Mouse (Mus musculus) spleen, postnatal 10 days (tissue): ENCODE results near the gene Rbmx.
A peak's percentile ranks its signal among the peaks of the same experiment; 100 is the strongest.

ENCODE experiments used
- DNase-seq, 2 experiments: peaks; one replicate each; pipeline ENCODE4 v3.0.0; 2021 to 2022; ENCODE audit warnings: low spot score in 2 of 2

Gene Rbmx

DNA sequence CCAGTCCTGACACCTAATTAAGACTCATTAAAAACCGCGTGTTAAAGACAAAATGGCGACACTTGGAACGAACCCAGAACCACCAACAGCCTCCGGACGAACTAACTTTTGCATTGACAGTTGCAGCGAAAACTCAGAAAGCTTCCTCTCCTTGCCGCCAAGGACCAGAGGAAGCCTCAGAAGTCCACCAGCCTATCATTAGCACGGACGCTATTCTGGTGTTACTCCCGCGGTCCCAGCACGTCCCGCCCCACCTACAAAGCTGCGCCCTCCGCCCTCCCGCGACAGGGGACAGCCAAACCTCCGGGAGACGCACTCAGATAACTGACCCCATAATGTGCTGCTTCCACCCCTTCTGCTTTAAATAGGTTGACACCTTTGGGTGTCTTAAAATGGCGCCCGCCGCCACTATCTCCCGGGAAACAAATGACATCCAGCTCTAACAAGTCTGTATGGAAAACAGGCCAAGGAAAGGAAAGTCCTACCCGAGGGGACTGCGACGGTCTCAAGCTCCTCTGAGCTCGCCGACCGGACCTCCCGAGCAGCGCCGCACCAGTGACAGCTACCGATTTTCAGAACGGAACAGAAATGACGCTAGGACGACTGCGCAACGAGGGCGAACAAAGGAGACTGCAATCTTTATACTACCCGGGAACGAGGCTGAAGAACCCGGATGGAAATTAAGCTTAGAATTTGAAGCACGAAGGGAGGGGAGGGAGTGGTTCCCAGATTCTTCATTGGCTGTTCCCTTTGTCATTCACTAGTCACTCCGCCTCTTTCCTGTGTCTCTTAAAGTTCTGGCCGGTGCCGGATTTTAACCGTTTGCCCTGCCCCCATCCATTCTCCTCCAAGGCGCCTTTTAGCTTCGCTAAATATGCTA, at the start of gene Rbmx:
Gene Rbmx (minus strand): TSS at position 670 of the 880 bp plus-strand sequence.
- DNase-seq: peak; percentile 53 to 77

DNA sequence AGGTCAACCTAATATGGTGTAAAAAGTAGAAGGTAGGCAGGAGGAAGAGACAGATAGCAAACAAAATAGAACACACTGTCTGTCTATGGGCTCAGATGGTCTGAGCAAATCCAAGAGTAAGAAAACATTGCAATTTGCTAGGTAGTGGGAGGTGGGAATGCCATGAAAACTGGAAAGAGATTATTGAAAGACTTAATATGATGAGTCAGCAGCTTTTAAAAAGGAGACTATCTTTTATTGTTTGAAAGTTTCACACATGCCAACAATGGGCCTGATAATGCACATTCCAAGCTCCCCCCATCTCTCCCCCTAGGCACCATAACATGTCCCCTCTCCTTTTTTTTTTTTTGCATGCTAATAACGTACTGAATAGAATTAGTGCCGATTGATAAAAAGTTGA, 41.1 kb upstream of the Rbmx start:
- DNase-seq: no peak

DNA sequence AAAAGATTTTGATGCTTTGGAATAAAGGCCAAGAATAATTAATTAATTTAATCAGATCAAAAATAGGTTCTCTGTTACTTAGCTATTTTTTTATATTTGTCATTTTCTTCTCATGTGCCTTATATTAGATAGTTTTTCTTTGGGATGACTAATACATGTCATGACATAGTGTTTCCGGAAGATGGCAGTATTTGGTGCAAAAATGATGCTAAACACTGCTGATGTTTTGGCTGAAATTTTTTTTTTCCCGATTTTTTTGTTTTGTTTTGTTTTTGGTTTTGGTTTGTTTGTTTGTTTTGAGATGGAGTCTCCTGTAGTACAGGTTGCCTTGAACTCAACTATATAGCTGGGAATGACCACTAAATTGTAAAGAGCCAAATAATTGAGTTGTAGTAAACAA, 38.8 kb upstream of the Rbmx start:
- DNase-seq: no peak

DNA sequence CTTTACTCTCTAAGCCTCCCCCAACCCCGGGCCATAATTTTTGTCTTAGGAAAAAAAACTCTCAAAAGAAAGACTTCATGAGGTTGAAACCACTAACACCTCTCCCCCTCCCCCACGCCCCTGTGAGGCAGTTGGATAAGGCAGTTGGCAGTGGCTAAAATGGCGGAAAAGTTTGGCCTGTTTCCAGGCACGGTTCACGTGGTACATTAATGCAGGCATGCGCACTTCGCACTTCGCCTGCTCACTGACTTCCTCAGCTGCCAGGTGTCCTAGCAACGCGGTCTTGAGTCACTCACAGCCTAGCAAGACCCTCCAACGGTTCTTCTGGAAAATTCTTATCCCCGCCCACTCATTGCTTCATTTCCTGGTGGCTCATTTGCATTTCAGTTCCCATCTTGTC, 15.9 kb upstream of the Rbmx start, which contains the start of gene Gm364:
Gene Gm364 (plus strand): TSS at position 386 of the 400 bp plus-strand sequence.
- no peak for DNase-seq

DNA sequence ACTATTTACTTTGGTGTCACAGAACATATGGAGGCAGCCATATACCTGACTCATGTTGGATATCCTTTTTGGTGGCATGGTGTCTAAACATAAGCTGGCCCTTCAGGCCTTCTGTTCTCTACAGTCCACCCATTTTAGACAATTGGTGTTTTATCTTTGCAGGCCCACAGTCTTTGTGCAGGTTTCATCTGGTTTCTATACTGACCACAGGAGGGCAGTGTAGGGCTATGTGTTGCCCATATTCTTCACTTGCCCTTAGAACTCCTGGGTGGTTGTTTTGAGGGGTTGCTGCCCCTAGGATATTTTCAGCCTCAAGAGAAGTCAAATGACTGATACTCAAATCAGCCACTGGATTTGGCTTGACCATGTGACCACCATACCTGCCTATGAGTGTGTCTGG, 10.8 kb upstream of the Rbmx start:
- DNase-seq: no peak

DNA sequence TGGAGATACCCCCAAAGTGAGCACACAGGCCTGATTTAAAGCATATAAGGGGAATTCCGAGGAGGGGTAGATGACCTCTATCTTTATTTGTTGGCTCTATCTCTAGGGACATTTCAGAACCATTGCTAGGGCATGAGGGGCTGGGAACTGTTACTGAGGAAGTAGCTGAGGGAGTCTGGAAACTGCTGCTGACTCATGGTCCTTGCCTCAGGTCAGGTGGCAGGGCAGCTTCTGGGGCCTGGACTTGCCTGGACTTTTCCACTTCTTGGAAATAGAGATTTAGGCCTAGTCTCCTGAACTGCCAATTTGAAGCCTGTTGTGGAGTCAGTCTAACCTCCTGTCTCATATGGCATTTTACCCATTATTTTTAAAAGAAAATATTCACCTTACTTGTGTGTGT, 8.6 kb upstream of the Rbmx start:
- DNase-seq: no peak

DNA sequence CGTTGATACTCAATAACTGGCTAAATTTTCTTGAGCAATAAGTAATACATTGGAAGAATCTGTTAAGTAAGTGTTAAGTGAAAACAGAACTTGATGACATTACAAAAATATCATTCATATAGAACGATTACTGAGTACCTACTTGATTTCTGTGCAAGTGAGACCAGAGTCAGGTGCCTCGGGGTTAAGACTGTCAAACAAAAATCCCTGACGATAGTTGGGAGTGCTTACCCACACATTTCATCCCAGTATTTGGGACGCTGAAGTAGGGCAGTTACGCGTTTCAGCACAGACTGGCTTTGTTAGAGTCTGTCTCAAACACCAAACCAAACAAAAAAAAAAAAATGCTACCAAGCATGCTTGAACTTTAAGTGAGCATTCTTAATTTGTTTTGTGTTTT, 576 bp upstream of the Rbmx start:
- no peak for DNase-seq

DNA sequence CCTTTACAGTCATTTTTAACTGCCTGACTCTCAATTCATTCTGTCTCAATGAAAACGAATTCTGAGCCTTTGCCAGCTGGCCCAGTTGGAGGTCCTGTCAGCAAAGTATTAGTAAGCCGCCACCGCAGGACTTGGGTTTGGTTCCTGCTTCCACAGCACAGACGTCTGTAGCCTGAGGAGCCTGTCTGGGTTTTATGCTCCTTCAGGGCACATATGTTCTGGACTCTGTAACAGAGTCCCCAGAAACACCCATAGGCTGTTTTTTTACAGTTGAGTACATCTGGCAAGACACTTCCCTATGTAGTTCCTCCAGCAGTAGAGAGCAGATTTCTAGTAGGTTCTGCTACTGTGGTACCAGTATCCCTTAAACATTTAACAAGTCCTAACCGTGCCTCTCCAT, 11.9 kb downstream of the Rbmx start:
- no peak for DNase-seq

DNA sequence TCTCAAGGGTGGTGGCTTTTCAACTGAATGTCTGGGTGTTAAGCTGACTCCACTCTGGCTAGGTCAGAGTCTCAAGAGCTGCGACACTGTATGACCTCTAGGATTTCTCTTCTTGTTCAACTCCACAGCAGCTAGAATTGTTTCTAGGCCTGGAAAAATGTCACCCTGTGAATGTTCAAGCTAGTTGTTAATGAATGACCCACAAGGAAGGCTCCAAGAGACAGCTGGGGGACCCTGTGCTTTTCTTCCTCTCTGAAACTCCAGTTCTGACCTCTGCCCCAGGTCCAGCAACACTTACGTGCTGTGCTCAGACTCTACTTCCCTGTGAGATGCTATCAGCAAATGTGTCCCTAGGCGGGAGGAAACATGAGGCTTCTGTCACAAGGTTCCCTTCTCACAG, 14.3 kb downstream of the Rbmx start:
- no peak for DNase-seq

DNA sequence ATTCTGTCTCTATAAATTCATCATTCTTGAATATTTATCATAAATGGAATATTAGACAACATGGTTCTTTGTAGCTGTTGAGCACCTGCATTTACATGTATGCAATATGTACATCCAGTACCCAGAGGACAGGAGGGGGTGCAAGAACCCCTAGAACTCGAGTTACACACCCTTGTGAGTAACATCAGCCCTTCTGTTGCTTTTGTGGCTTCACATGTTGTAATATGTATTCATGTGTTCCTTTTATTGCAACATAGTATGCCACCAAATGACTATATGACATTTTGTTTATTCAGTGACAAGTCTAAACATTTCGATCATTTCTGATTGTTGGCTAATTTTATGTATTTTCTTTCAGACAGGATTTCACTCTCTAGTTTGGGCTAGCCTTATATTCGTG, 15.7 kb downstream of the Rbmx start:
- no peak for DNase-seq

DNA sequence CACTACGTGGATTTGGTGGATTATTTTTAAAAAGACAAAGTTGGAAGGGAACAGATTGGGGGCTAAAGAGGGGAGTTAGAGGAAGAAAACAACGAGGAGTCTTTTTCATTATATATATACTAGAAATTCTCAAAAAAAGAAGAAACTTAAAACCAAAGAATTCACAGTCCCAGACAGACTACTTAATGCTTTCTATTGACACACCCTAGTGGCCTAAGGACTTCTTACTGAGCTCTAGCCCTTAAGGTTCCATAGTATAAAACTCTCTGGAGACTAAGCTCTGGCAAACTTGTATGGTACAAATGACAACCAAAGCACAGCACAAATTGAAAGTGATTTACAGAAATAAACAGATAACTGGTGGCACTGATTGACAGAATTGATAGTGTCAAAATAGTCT, 18.8 kb downstream of the Rbmx start:
- no peak for DNase-seq

DNA sequence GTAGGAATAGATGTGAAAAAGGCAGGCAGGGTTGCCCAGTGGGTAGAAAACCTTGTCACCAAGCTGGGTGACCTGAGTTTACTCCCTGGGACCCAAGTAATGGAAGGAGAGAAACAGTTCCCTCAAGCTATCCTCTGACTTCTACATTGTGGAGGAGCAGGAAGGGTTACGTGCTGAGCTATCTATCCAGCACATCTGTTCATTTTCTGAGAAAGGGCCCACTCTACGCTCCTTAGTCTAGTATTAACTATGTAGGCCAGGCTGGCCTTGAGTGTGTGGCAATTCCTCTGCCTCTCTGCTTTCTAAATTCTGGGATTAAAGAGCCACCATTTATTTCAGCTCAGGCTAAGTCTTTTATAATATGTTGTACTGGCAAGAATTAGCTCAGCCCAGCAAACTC, 19.3 kb downstream of the Rbmx start:
- no peak for DNase-seq

DNA sequence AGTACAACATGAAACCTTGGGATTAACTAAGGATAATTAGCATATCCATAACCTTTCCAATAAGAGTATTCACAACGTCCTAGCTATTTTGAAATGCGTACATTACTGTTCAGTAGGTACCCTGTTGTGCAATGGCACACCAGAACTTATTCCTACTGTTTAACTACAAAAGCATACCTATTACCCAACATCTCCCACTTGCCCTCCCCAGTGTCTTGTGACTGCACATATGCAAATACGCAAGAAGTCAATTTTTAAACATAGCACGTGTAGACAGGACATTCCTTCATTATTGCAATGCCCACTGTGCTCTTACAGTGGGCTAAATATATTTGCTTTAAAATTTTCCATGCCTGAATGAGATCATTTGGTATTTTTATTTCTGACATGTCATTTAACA, 19.9 kb downstream of the Rbmx start:
- DNase-seq: no peak

DNA sequence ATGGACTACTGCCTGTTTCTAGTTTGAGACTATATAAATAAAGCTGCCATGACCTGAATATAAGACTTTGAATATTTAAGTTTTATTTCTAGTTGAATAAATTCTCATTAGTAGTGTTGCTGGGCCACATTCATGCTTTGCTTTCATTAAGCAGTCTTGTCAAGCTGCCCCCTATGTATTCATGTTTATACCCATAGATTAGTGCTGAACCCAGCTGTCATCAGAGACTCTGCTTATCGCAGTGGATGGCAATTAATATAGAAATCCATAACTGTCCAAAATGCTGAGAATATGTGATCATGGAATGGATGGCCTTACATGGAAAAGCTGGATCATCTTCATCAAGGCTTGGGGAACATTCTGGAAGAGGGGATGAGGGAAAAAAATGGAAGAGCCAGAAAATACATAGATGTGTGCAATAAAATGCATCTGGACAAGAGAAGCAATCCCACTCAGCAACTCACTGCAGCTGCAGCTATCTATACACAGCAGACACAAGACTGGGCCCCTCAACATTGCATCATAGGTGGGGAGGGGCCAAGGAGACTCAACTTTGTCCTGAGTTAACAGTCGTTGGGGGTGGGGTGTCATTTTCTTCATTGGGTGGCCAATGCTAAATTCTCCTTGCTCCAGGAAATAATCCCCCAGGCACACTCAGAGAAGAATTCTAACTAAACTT, 27.8 kb downstream of the Rbmx start:
- DNase-seq: peak in 1 of 2 experiments; percentile 20

DNA sequence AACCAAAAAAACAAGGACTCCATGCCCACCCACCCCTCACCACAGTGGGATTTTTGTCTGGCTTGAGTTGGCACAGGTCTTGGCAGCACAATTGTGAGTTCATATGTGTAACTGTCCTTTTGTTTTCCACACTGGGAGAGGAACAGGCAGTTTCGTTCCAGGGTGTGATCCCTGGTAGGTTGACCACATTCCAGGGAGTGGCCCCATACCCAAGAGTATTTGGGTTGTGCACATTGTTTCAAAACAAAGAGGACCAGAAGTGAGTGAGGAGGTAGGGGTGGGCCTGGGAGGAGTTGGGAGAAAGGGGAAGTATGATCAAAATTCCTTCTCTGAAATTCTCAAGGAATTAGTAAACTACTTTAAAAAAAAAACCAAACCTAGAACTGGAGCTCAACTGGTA, 33.5 kb downstream of the Rbmx start:
- no peak for DNase-seq

DNA sequence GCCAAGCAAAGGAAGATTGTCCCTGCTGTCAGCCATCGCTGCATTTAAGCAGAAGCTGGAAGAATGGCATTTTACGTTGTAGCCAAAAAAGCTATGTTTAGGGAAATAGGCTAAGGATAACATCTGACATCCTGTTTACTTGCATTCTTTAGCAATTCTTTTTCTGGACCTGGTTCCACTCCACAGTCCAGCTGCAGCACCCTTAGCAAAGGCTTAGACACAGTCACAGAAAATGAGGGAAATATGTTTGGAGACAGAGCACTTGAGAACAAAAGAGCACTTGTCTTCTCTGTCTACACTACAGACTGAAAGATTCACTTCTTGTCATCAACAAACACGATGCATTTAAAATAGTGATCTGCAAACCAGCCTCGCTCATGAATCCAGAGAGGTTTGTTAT, 53.6 kb downstream of the Rbmx start:
- DNase-seq: no peak

DNA sequence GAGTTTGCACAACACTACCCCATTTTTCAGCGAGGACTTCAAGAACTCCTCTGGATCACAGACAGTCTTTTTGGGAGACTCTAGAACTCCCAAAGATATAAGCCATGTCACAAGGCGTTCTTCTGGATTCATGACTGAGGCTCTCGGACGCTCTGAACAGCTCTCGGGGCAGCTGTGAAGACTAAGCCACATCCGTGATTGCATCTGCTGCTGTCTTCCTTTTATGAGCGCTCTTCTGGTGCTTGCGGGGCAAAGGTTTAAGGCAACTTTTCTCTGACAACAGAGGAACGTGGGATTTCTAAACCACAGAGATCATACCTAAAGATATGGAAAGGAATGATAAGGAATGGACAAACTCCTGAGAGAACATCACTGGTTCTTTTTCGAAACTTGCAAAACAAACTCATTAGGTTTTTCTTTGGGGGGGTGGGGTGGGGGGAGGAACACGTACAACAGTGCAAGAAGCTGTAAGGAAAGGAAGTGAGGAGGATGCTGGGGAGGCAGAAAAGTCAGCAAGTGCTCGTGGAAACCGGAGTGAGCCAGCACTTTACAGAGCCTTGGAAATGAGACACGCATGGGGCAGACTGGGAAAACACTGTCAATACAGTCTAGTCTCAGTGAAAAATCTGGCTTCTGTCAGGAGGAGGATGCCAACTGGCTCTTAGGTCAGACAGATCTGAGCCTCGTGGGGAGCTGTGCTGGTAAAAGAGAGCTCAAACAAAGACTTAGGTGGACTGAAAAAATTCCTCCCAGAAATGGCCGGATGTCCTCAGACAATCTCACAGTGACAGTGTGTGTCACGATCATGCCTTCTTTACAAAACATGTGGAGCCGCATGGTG, 54.2 kb downstream of the Rbmx start, which contains the start of gene Arhgef6:
Gene Arhgef6 (minus strand): TSS at position 359 of the 841 bp plus-strand sequence.
- peak in 1 of 2 experiments; percentile 18 for DNase-seq

DNA sequence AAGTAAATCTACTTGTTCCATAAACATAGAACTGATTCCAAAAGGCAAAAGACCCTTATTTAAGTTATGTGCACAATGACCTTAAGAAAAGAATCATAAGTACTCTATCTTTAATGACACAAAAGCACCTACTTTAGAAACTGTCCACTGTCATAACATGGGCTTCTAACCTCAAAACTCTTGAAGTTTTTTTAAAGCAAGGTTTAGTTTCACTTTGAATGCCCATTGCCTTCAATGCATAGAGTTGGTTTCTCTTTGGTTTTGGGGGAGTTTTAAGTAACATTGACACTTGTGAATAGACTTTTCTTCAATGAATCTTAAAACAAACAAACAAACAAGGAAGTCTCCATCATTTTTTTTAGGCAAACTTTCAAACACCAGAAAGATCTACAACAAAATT, 55.3 kb downstream of the Rbmx start:
- no peak for DNase-seq

DNA sequence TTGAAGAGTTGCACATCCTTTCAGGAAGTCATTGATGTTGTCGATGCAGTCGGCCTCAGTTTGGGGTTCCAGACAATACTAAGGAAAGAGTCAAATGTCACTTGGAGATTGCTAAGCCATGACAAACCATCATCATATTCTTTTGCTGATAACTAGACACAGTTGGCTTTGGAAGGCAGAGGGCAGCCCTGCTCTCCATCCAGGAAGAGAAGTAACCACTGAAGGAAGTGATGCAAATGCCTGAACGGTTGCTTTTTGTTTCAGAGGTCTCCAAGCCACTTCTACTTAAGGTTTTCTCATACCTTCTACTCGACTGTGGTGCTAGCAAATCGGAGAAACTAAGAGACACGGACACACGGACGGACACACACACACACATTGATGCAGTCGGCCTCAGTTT, 55.9 kb downstream of the Rbmx start:
- peak in 1 of 2 experiments; percentile 12 for DNase-seq

DNA sequence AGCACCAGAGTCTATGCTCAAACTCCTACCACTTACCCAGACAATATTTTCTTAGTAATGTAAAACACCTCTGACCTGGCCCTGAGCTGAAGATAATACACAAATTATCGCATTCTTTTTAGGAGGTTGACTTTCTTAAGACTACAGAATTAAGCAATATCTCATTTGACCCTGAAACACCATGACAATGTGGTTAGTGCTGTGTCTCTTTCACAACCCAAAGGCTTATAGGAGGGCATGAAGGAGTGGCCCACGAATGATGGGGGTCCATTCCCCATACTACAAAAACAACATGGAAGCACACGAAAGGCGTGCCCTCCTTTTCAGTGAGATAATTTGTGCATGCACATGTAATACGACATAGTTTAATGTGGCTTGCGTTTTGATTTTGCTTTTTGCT, 57.5 kb downstream of the Rbmx start:
- no peak for DNase-seq
